Mouse (Mus musculus): Measurements from ENCODE around the gene Cyb5b.

DNA sequence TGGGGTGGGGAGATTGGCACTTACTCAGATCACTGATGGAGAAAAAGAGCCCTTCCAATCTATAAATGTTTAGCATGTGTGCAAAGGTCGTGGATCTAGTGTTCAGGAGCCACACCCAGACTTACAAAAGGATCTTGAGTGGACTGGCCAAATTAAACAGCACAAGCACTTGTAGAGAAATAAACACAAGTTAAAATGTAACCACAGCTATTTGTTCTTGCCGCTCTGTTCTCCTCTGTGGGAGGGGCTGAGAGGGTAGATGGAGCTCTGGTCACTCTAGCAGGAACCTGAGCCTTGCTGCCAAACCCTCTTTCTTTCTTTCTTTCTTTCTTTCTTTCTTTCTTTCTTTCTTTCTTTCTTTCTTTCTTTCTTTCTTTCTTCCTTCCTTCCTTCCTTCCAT, 33.4 kb upstream of the Cyb5b start:
- TF ChIP-seq CTCF (IDR thresholded peaks at IDR 0.05; ENCODE audit: control insufficient read depth, insufficient read depth, low read length) (no peak), POLR2A (IDR thresholded peaks at IDR 0.05; ENCODE audit: borderline replicate concordance, control insufficient read depth, low read depth, low read length) (no peak)
